Mouse (Mus musculus): ENCODE measurements at regions not wholly inside any gene's neighbourhood (a gene's known extent, or its start where the extent isn't known, plus 50 kb on each side); places are given as distances from the start of the nearest gene placed in this dataset.

- TF ChIP-seq ZNF384 (IDR thresholded peaks at IDR 0.05; ENCODE audit: low read depth, low read length) (no peak), HCFC1 (IDR thresholded peaks at IDR 0.05; ENCODE audit: borderline replicate concordance, insufficient read depth, low read length) (no peak), CHD2 (IDR thresholded peaks at IDR 0.05; ENCODE audit: low read depth, low read length) (no peak)
Observed at GRCm38 (mm10) chr9:30234501-30235163, 192.3 kb upstream of the Snx19 start.

All from ES-E14 (cell line).